Mouse (Mus musculus) limb, embryonic 12.5 days (tissue): ENCODE measurements around the gene Desi1. TPM values are rescaled to one million over a fixed set of nuclear protein-coding genes. Genes with fewer than 3 reads are reported as not detected.
"Not testable (repeated sequence)": the region's sequence is repeated elsewhere in the genome, so short reads cannot be mapped to it uniquely, and the experiment has no call there.

Experiments used
- ATAC-seq: fragments of 200-750 bp; cut with Nextera tagmentation; 2 replicates; pipeline ENCODE4 v1.8.0; 2017; ENCODE audit warnings: low read depth, moderate TSS enrichment; ENCODE audit not compliant: insufficient number of reproducible peaks, insufficient read depth, low FRiP score, low TSS enrichment
- H3K27ac ChIP-seq: fragments of 300-500 bp; sonication (generic); 2 replicates; pipeline ENCODE4 v1.5.1; 2016; ENCODE audit warnings: mild to moderate bottlenecking, moderate library complexity
- H3K27me3 ChIP-seq: fragments of 300-500 bp; sonication (generic); 2 replicates; pipeline ENCODE4 v1.6.1; 2016; ENCODE audit warnings: mild to moderate bottlenecking, moderate library complexity
- H3K36me3 ChIP-seq: fragments of 300-500 bp; sonication (generic); 2 replicates; pipeline ENCODE4 v1.6.1; 2016; ENCODE audit warnings: mild to moderate bottlenecking, moderate library complexity
- H3K4me1 ChIP-seq: fragments of 300-500 bp; sonication (generic); replicated peaks from 2 replicates; pipeline ENCODE4 v1.6.1; 2016
- H3K4me2 ChIP-seq: fragments of 300-500 bp; sonication (generic); 2 replicates; pipeline ENCODE4 v1.6.1; 2016; ENCODE audit warnings: mild to moderate bottlenecking, moderate library complexity
- H3K4me3 ChIP-seq: fragments of 300-500 bp; sonication (generic); replicated peaks from 2 replicates; pipeline ENCODE4 v1.5.1; 2016; ENCODE audit warnings: mild to moderate bottlenecking
- H3K9ac ChIP-seq: fragments of 300-500 bp; sonication (generic); replicated peaks from 2 replicates; pipeline ENCODE4 v1.6.1; 2016; ENCODE audit warnings: mild to moderate bottlenecking, moderate library complexity
- H3K9me3 ChIP-seq: fragments of 300-500 bp; sonication (generic); 2 replicates; pipeline ENCODE4 v1.6.1; 2016; ENCODE audit warnings: mild to moderate bottlenecking, moderate library complexity
- WGBS: fragments of 180-500 bp; shearing (Covaris S2); methylation state at CpG from one replicate; pipeline ENCODE4 v1.1.7; 2016; 5-methylcytosine and 5-hydroxymethylcytosine counted together
- polyA plus RNA-seq: library from polyadenylated mRNA; unstranded; fragments of >200 nt; fragmentation: Nextera tagmentation; extraction: Ambion mirVana; gene quantifications from 2 replicates; pipeline ENCODE4 v1.2.1, GENCODE M21; 2016

The Desi1 gene
- polyA plus RNA-seq, 1 experiment from 2014 or later = 30.4 TPM

DNA sequence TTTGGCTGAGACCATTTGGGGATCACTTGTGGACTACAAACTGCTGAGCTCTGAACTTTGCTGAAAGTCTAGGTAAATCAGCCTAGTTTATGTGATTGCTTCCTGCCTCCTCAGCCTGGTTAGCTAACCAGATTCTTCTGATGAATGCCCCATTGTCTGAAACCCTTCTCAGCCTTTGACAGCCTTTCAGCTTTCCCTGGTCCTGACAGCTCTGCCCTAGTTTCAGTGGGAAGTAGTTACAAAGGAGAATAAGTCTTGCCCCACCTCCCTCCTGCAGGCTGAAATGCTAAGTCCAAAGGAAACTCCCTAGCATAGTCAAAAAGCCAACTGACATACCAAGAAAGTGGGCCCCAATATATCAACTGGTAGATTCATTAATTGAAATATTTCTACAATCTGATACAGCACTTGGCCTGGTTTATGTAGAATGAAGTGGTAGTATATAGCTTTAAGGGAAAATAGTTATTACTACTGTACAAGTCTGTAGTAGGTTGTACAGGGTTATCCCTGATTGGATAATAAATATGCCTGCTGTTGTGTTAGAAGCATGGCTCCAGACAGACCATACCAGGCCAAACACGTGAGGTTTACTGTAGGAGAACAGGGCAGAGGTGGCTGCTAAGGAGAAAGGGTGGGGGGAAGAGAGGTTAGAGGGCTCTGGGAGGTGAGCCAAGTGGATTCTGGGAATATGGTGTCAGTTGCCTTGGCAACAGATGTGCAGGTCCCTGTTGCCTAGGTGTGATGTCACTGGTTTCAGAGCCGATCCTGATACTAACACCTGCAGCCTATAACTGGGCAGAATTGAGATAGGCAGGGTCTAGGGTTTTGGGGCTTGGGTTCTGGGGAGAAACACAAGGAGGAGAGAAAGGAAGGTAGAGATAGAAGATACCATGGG lies 48.1 kb downstream of the Desi1 start:
- Histone ChIP-seq H3K9me3 (no peaks in the 10 kb centered on the region), H3K4me3 (no peak overlapping the region), H3K27me3 (no peaks in the 10 kb centered on the region), H3K4me2 (no peak overlapping the region), H3K36me3 (no peaks in the 10 kb centered on the region), H3K4me1 (peaks cover 7% of the 10 kb centered on the region; the same call in 1 of the 2 replicates), H3K27ac (no peak overlapping the region), H3K9ac (no peak overlapping the region)
- WGBS = 61% methylated on average over 2 of the region's 2 CpGs
- no peak for ATAC-seq

DNA sequence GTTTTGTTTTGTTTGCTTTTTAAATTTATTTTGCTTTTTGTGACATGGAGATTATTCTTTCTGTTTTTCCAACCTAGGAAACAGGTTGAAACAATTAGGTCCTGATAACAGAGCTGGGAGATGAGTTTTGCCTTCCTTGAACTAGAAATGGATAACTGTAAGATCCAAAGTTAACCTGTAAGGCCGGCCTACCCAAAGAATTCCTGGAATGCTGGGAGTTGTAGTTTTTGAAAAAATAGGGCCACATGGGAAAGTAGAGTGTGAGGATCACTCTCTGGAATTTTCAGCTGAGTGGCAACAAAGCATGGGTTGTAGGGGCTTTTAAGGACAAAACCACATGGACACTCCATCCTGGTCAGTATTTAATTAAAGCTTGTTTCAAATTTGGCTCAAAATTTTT lies 51.5 kb downstream of the Desi1 start:
- Histone ChIP-seq H3K4me1 (peaks cover 4% of the 10 kb centered on the region; the same call in 1 of the 2 replicates), H3K9me3 (no peaks in the 10 kb centered on the region), H3K27ac (no peak overlapping the region), H3K4me3 (no peak overlapping the region), H3K9ac (no peak overlapping the region), H3K4me2 (no peak overlapping the region), H3K27me3 (no peaks in the 10 kb centered on the region), H3K36me3 (no peaks in the 10 kb centered on the region)
- WGBS = 64% methylated on average over 1 of the region's 1 CpGs
- no peak for ATAC-seq

DNA sequence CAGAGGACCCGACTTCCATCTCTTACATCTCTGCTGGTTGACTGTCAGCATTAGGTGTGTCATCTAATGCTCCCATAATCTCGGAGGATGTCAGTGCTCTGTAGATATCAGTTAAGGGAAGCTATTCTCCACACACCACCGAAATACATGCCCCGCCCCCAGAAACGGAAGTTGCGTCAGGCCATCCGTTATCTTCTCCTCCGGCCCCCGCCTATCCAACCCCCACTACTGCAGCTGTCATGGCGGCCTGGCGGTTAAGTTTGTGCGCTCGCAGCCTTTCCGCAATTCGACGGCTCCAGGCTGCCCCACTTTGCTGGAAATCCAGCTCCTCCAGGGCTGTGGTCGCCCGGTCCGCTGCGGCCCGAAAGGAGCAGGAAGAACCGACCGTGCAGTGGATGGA lies 53.3 kb downstream of the Desi1 start, which contains the start of gene 1700029P11Rik:
TSS of gene 1700029P11Rik (plus strand) at position 220 of the 400 bp plus-strand sequence.
- no peak within 1 kb of the TSS for H3K27ac ChIP-seq
- H3K27me3 ChIP-seq = no peaks in the 10 kb centered on the region
- H3K4me1 ChIP-seq = no peaks in the 10 kb centered on the region
- no peak within 1 kb of the TSS for H3K4me2 ChIP-seq
- no peaks in the 10 kb centered on the region for H3K36me3 ChIP-seq
- WGBS = 94% methylated on average over 23 of the region's 23 CpGs
- no peak within 1 kb of the TSS for H3K9ac ChIP-seq
- H3K4me3 ChIP-seq = no peak within 1 kb of the TSS
- no peak for ATAC-seq
- no peaks in the 10 kb centered on the region for H3K9me3 ChIP-seq

DNA sequence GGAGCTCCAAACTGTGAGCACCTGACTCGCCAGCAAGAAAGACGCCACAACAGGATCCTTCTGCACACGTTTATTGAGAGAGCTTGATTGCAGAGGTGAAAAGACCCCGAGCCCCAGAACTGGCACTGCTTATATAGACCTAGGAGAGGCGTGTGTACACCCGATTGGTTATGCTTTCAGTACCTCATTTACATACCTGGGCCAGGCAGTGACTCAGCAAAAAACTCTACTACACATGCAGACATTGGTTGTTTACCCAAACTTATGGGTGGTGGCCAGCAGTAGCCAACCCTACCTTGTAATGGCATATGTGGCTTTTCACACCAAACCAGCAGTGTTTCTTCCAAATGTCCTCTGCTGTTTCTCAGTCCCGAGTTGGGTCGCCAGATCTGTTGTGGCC lies 58.5 kb downstream of the Desi1 start:
- not testable (repeated sequence) for H3K4me1 ChIP-seq, H3K4me2 ChIP-seq

DNA sequence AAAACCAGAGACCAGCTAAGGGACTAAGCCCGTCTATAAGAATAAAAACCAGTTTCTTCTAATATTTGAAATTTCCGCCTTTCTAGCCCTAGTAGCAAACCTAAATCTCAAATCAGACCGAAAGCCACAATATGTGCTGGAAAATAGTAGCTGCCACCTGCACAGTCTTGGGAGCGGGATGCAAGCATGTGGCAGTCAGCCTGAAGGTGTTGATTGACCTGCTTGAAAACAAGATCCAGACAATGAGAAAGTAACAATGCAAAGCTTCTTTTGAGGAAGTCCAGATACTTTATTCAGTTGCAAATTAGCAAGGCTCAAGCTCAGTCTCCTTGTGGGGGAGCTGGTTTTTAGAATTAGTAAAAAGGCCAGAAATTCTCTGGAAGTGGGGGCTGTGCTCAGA lies 63.2 kb downstream of the Desi1 start:
- H3K9ac ChIP-seq, H3K4me1 ChIP-seq, H3K4me3 ChIP-seq, H3K4me2 ChIP-seq, H3K36me3 ChIP-seq, H3K27ac ChIP-seq, ATAC-seq, H3K27me3 ChIP-seq: not testable (repeated sequence)
- 88% methylated on average over 4 of the region's 4 CpGs for WGBS
- H3K9me3 ChIP-seq = peaks cover 10% of the 10 kb centered on the region

More for the DNA sequence above, 58.5 kb downstream of the Desi1 start:
- ATAC-seq, H3K36me3 ChIP-seq, H3K27me3 ChIP-seq, H3K27ac ChIP-seq, H3K9ac ChIP-seq, H3K4me3 ChIP-seq: not testable (repeated sequence)
- H3K9me3 ChIP-seq = peaks cover 10% of the 10 kb centered on the region
- 91% methylated on average over 8 of the region's 8 CpGs for WGBS

DNA sequence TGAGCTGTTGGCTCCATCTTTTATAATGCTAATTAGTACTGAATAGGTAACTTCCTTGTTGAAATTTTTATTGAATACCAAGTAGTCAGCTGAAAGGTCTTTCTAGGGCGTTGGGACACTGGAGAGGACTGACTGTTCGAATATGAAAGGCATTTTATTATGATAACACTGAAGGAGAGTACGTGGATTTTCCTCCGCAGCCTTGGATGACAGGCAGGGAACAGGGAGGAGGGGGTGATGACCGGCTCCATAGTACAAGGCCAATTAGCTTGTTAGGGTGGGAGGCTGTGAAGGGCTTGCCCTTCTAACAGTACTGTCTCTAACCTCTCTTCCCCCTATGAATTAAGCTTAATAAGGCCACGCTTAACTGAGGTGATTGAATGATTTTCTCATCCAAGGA lies 64.0 kb downstream of the Desi1 start:
- ATAC-seq, H3K27me3 ChIP-seq, H3K4me3 ChIP-seq, H3K9ac ChIP-seq, H3K27ac ChIP-seq, H3K4me2 ChIP-seq, H3K4me1 ChIP-seq, H3K36me3 ChIP-seq: not testable (repeated sequence)
- WGBS = 78% methylated on average over 6 of the region's 6 CpGs
- H3K9me3 ChIP-seq = peaks cover 10% of the 10 kb centered on the region

DNA sequence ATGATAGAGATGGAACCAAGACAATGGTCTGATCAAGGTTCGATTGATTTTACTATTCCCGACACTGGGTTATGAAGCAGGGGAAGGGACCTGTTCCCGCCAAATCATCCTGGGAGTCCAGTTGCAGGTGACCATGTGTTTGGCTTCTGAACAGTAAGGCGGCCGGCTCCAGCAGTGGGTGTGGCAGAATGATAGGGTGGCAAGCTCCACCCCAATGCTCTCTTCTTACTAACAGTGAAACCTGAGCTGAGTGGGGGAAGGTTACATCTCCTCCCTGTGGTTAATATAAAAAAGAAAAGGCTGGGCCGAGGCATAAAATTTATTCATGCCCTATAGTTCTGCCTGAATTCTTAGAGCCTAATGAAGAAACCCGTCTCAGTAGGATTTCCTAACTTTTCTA lies 64.5 kb downstream of the Desi1 start:
- no peak for ATAC-seq
- Histone ChIP-seq H3K27ac (no peak overlapping the region), H3K27me3 (no peaks in the 10 kb centered on the region), H3K4me1 (0 out of 2 replicates have a peak, but pooled peaks cover 4% of the 10 kb centered on the region), H3K9me3 (peaks cover 10% of the 10 kb centered on the region), H3K4me2 (no peak overlapping the region), H3K36me3 (no peaks in the 10 kb centered on the region), H3K4me3 (no peak overlapping the region), H3K9ac (no peak overlapping the region)
- WGBS = 51% methylated on average over 7 of the region's 7 CpGs

DNA sequence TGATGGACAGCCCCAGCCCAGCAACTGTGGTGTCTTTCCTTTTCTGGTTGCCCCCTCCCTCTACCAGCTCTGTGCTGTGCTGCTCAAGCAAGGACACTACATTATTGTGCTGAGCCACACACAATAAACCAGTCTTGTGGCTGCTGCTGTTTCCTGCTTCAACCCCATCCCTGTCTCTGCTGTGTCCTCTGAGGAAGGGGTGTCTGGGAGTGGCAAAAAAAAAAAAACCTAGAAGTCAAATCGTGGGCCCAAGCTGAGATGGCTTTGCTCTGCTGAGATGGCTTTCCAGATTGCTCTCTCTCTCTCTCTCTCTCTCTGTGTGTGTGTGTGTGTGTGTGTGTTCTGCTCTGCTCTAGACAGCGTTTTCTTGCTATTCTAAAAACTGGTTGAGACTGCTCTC lies 65.2 kb downstream of the Desi1 start:
- Histone ChIP-seq H3K36me3 (no peaks in the 10 kb centered on the region), H3K27ac (no peak overlapping the region), H3K9ac (no peak overlapping the region), H3K4me3 (no peak overlapping the region), H3K4me2 (no peak overlapping the region), H3K9me3 (peaks cover 10% of the 10 kb centered on the region), H3K4me1 (0 out of 2 replicates have a peak, but pooled peaks cover 4% of the 10 kb centered on the region), H3K27me3 (no peaks in the 10 kb centered on the region)
- WGBS = 69% methylated on average over 2 of the region's 2 CpGs
- no peak for ATAC-seq

DNA sequence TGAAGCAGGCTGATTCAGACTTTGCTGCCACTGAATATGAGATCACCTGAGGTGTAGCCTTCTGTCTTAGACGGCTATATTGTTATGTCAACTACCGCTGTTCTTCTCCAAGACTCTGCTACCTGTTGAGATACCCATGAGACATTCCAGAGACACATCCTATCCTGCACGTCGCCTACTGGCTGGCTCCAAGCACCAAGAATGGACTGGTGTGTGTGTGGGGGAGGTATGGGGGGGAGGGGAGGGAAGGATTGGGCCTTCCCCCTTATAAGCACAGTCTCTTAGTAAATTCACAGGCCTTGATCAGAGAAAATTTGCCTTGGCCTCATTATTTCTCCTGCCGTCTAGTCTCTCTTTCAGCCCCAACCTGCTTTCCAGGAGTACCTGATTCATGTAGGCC lies 65.8 kb downstream of the Desi1 start:
- ATAC-seq = no peak

DNA sequence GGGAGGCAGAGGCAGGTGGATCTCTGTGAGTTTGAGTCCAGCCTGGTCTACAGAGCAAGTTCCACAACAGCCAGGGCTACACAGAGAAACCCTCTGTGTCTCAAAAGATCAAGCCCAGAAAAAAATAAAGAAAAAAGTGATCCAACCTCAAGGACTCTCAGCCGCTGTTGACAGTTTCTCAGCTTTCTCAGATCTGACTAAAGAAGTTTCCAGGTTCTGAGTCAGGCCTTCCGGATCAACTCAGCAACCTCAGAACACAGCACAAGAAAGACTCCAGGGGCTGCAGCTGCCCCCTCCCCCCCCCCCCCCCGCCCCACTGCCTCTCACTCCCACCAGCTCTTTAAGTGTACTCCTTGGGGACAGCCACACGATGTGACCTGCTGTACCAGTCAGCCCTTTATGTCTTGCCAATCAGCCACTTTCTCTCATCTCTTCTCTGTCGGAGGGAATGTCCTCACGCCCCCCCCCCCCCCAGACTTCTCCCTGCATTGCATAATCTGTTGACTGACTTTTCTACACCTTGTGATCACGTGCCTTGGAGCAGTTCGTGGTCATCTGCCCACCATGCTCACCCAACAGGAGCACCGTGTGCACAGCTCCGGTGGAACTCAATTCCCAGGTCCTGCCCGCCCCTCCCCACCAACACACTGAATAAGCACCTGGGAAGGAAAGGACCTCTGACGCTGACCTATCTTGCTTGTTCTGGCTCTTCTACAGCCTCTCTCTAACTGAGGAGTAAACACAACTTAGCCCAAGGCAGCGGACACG lies 67.4 kb downstream of the Desi1 start:
- Histone ChIP-seq H3K36me3 (no peaks in the 10 kb centered on the region), H3K4me3 (no peak overlapping the region), H3K27me3 (no peaks in the 10 kb centered on the region), H3K27ac (no peak overlapping the region), H3K4me2 (no peak overlapping the region), H3K4me1 (0 out of 2 replicates have a peak, but pooled peaks cover 4% of the 10 kb centered on the region), H3K9ac (no peak overlapping the region), H3K9me3 (no peaks in the 10 kb centered on the region)
- no peak for ATAC-seq
- WGBS = 86% methylated on average over 10 of the region's 14 CpGs

More for the DNA sequence above, 65.8 kb downstream of the Desi1 start:
- no peaks in the 10 kb centered on the region for H3K27me3 ChIP-seq
- no peak overlapping the region for H3K9ac ChIP-seq
- H3K4me2 ChIP-seq = no peak overlapping the region
- peaks cover 6% of the 10 kb centered on the region for H3K9me3 ChIP-seq
- 86% methylated on average over 5 of the region's 5 CpGs for WGBS
- H3K4me1 ChIP-seq = 0 out of 2 replicates have a peak, but pooled peaks cover 4% of the 10 kb centered on the region
- no peak overlapping the region for H3K27ac ChIP-seq
- no peaks in the 10 kb centered on the region for H3K36me3 ChIP-seq
- H3K4me3 ChIP-seq = no peak overlapping the region

DNA sequence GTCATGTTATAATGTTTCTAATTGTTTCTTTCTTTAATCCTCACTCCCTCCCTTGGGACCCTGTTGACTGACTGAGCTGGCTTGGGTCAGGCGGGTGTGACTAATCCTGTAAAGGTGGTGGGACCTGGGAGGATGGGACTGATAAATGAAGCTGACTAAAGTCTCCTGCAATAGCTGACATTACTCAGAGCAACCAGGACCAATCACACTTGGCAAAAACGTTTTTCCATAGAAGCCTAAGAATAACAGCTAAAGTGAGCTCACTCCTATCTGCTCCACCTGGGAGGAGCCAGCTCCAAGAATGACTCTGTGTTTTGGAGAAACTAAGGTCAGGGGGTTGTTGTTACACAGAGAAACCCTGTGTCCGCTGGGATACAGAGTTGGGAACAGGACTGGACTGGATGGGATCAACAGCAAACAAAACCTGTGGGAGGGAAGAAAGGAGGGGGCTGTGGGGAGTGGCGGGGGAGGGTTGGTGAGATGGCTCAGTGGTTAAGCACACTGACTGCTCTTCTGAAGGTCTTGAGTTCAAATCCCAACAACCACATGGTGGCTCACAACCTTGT lies 68.6 kb downstream of the Desi1 start:
- no peaks in the 10 kb centered on the region for H3K9me3 ChIP-seq
- H3K36me3 ChIP-seq = no peaks in the 10 kb centered on the region
- H3K27ac ChIP-seq = no peak overlapping the region
- H3K27me3 ChIP-seq = no peaks in the 10 kb centered on the region
- no peak overlapping the region for H3K4me3 ChIP-seq
- H3K4me2 ChIP-seq = no peak overlapping the region
- WGBS = 64% methylated on average over 4 of the region's 4 CpGs
- no peak for ATAC-seq
- H3K4me1 ChIP-seq = 0 out of 2 replicates have a peak, but pooled peaks cover 8% of the 10 kb centered on the region
- H3K9ac ChIP-seq = no peak overlapping the region
